Mouse (Mus musculus): ENCODE measurements around the gene Olfr503.
"Not testable (repeated sequence)": the region's sequence is repeated elsewhere in the genome, so short reads cannot be mapped to it uniquely, and the experiment has no call there.

Gene Olfr503

DNA sequence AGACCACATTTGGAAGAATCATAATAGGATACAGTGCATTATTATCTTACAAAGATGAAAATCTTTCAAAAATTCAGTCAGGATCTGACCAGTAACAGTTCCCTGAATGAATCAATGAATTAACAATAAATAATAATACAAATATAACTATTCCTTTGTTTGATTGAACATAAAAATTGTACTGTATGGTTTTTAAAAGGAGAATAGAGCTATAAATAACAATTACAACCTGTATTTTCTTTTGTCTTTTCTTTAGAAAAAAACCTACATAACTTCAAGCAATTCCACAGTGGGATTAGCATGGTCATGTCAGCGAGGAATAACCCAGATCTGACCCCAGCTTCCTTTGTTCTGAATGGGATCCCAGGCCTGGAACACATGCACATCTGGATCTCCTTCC lies at the start of gene Olfr503:
Olfr503 (plus strand) TSS at position 301 of the 400 bp plus-strand sequence.
- not testable (repeated sequence) for DNase-seq

DNA sequence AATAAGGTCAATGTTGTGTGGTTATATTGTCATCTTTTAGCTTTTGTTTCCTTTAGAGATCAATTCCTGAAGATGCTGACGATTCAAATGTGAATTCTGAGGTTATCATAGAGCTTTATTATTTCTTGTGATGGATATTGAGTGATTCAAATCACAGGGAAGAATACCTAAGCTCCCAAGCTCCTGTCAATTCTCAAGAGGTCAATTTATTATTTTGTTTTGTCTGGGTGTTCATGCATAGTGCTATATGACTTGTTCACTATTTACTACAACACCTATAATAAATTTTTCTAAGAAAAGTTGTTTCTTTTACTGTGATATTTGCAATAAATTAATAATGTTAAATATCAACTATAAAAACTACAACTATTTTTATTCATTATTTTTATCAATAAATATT lies 19.4 kb upstream of the Olfr503 start, which contains the start of gene Olfr502:
Olfr502 (minus strand) TSS at position 101 of the 400 bp plus-strand sequence.
- DNase-seq = no peak

DNA sequence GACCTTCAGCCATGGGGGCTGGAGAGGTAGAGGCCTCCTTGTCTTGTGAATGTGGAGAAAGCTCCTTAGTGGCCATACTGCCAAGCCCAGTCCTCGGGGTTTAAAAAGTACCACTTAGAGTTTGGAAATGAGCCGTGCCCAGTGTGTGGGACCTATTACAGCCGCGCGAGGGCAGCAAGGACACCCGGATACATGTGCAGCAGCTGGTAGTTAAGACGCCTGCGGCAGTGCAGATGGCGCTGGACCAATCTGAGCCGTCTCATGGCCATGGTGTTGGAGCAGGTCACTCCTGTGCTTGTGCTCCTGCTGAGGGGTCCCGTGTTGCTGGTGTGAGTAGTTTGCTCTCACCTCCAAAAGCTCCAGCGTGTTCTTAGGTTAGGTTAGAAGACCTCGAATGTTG lies 1.9 kb upstream of the Olfr503 start:
- DNase-seq = no peak

DNA sequence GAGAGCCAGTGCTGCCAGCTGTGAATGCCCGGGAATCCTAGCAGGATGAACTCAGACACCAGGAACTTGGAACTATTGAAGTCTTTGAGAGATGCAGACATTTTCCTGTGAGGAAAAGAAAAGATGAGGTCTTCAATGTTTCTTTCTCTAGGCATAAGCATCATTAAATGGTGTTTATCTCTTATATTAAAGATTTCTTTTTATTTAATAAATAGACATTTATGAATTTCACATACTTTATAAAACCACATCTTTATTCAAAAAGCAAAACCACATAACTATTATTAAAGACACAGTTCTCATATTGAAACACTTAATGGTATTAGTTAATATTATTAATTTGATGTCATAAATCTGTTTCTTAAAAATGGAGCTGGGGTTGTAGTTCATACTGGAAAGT lies 21.4 kb downstream of the Olfr503 start, which contains the start of gene Olfr504:
Olfr504 (minus strand) TSS at position 101 of the 400 bp plus-strand sequence.
- DNase-seq = no peak

DNA sequence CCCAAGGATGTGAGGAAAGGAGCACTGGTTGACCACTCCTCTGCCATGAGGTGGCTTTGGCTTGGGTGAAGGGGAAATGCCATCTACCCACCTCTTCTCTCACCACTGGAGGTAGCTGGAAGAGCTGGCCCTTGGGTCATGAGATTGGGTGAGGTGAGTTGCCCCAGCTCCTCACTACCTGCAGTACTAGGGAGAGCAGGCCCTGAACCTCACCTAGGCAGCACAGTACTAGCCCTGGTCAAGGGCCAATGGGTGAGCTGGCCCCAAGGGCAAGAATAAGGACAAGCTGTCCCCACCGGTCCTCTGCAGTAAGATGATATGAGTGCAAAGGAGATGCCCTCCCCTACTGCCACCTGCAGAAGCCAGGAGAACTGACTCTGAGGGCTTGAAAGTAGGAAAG lies 45.5 kb downstream of the Olfr503 start:
- no peak for DNase-seq

Measured in cerebellum, adult 9-10 months (tissue).